Mouse (Mus musculus): ENCODE results near the gene Otoa. TPM values are rescaled to one million over a fixed set of nuclear protein-coding genes. Genes with fewer than 3 reads are reported as not detected.

Otoa gene
- total RNA-seq (2021) = under 1 TPM; 0.24 to 0.32 TPM
- long read RNA-seq, experiment 1 = 0 reads
- long read RNA-seq, experiment 2 = 0 reads

- intact Hi-C loops (cut with DNase I) = loop anchor here (10.0 kb wide), 1 partner anchor 563 kb away; no protein-coding TSS in a partner anchor
- DNase-seq (ENCODE audit: low spot score in 2 of 2) = no peak
Measured at GRCm38 (mm10) chr7:121081350-121081749, at the start of gene Otoa. Gene Otoa, plus strand, starts transcription at chr7:121081650.

GRCm38 (mm10) chr7:121033856-121034652 lies 47.4 kb upstream of the Otoa start, which contains the start of gene Mettl9:
Gene Mettl9, plus strand, starts transcription at chr7:121034445.
- intact Hi-C loops (cut with DNase I) = loop anchor here (5.0 to 10.0 kb wide), 2 partner anchors 52 to 199 kb away; partner anchors contain the start of genes Cdr2 and Mfsd13b
- DNase-seq (ENCODE audit: low spot score in 2 of 2) = peak; percentile 93 to 94

GRCm38 (mm10) chr7:121034701-121035141 lies 46.7 kb upstream of the Otoa start:
- intact Hi-C loops (cut with DNase I) = loop anchor here (5.0 to 10.0 kb wide), 2 partner anchors 52 to 200 kb away; partner anchors contain the start of genes Cdr2 and Mfsd13b
- no peak for DNase-seq (ENCODE audit: low spot score in 2 of 2)

DNA sequence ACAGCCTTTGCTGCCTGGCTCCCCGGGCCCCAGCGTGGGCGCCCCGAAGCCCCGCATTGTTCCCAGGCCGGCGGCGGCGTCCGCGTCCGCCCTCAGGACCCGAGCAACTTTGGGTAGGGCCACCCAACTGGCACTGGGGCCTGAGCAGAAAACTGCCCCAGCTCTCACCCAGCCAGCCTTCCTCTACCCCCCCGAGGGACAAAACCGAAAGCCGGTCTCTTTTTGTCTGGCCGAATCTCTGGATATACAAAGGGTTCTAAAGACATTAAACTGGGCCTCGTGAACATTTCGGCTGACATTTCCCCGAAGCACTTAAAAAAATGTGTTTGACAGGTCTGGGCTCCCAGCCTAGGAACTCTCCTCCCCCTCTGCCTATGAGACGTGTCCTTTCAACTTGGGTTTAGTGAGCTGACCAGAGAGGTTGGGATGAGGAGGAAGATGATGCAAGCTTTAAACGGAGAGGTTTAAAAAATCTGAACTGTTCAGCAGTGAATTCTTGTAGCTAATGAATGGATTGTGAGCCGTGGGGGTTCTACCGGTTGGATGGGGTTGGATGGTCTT lies 46.2 kb upstream of the Otoa start:
- intact Hi-C loops (cut with DNase I) = loop anchor here (10.0 kb wide), 1 partner anchor 200 kb away; no protein-coding TSS in a partner anchor
- DNase-seq (ENCODE audit: low spot score in 2 of 2) = peak; percentile 7 to 22

- no peak for DNase-seq (ENCODE audit: low spot score in 2 of 2)
- intact Hi-C loops (cut with DNase I) = no loop called here
Measured at GRCm38 (mm10) chr7:121040595-121040994, 40.9 kb upstream of the Otoa start.

- intact Hi-C loops (cut with DNase I) = no loop called here
- no peak for DNase-seq (ENCODE audit: low spot score in 2 of 2)
Measured at GRCm38 (mm10) chr7:121041989-121042388, 39.5 kb upstream of the Otoa start.

- intact Hi-C loops (cut with DNase I) = no loop called here
- DNase-seq (ENCODE audit: low spot score in 2 of 2) = no peak
Measured at GRCm38 (mm10) chr7:121043004-121043403, 38.4 kb upstream of the Otoa start.

- intact Hi-C loops (cut with DNase I) = no loop called here
- no peak for DNase-seq (ENCODE audit: low spot score in 2 of 2)
Measured at GRCm38 (mm10) chr7:121043510-121043909, 37.9 kb upstream of the Otoa start.

GRCm38 (mm10) chr7:121044251-121044650 lies 37.2 kb upstream of the Otoa start:
- no peak for DNase-seq (ENCODE audit: low spot score in 2 of 2)
- intact Hi-C loops (cut with DNase I) = no loop called here

DNA sequence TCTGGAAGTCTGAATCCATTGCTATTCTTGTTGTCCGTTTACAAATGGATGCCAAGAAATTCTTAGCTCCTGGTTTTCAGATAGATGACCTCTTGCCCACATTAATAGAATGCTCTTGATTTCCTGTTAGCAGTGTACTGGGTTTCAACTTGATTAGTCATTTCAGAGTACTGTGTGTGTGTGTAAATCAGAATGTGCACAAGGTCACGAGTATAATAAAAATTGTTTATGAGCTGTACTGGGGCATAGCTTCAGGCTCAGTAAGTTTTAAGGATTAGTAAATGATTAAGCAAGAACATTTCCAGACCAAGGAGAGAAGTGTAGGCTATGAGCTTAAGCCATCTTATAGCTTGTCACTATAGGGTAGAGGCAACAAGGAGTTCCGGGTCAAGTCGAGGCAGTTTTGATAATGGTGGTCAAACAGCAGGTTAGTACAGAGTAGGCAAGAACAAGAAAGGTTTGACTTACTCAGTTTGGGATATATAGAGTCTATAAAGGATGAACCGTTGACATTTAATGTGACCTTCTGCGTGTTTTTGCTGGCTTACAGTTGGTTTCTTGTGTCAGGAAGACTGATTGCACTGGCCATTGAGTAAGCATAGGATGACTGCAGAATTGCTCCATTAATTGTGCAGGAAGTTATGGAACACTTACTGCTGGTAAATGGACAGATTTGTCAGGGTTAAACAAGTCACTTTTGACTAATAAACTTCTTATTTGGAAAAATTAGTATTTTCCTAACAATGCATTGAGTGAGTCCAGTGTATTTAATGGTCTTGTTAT lies 35.6 kb upstream of the Otoa start:
- intact Hi-C loops (cut with DNase I) = no loop called here
- no peak for DNase-seq (ENCODE audit: low spot score in 2 of 2)

GRCm38 (mm10) chr7:121047624-121048023 lies 33.8 kb upstream of the Otoa start:
- intact Hi-C loops (cut with DNase I) = no loop called here
- DNase-seq (ENCODE audit: low spot score in 2 of 2) = no peak

- no peak for DNase-seq (ENCODE audit: low spot score in 2 of 2)
- intact Hi-C loops (cut with DNase I) = no loop called here
Measured at GRCm38 (mm10) chr7:121053071-121053470, 28.4 kb upstream of the Otoa start.

- intact Hi-C loops (cut with DNase I) = no loop called here
- DNase-seq (ENCODE audit: low spot score in 2 of 2) = no peak
Measured at GRCm38 (mm10) chr7:121059477-121060218, 21.8 kb upstream of the Otoa start.

- peak; percentile 27 to 31 for DNase-seq (ENCODE audit: low spot score in 2 of 2)
- intact Hi-C loops (cut with DNase I) = loop anchor here (2.0 kb wide), 1 partner anchor 130 kb away; no protein-coding TSS in a partner anchor
Measured at GRCm38 (mm10) chr7:121064309-121064708, 17.1 kb upstream of the Otoa start.

- intact Hi-C loops (cut with DNase I) = no loop called here
- DNase-seq (ENCODE audit: low spot score in 2 of 2) = no peak
Measured at GRCm38 (mm10) chr7:121071276-121071675, 10.2 kb upstream of the Otoa start.

DNA sequence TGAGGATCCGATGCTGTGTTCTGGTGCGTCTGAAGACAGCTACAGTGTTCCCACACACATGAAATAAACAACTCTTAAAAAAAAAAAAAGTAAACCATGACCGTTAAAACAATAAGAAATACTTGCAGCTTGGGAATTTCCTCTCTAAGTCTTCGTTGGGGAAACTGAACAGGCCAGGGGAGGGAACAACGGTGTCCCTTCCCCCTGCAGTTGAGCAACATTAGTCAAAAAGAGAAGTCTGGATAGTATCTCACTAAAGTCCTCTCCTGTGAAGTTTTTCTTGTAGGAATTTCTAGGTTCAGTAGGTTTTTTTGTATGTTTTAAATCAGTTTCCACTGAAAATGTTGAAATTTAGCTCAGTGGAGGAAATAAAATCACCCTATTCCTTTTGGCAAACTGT lies 8.9 kb upstream of the Otoa start:
- intact Hi-C loops (cut with DNase I) = no loop called here
- DNase-seq (ENCODE audit: low spot score in 2 of 2) = no peak

GRCm38 (mm10) chr7:121074281-121074680 lies 7.2 kb upstream of the Otoa start, which contains the start of gene Igsf6:
Gene Igsf6, minus strand, starts transcription at chr7:121074572.
- intact Hi-C loops (cut with DNase I) = no loop called here
- DNase-seq (ENCODE audit: low spot score in 2 of 2) = no peak

- intact Hi-C loops (cut with DNase I) = no loop called here
- no peak for DNase-seq (ENCODE audit: low spot score in 2 of 2)
Measured at GRCm38 (mm10) chr7:121074801-121075400, 6.5 kb upstream of the Otoa start.

GRCm38 (mm10) chr7:121075416-121075815 lies 6.0 kb upstream of the Otoa start:
- no peak for DNase-seq (ENCODE audit: low spot score in 2 of 2)
- intact Hi-C loops (cut with DNase I) = no loop called here
